Mouse (Mus musculus) liver, postnatal 0 days (tissue): ENCODE data around the gene Gfod1. TPM values are rescaled to one million over a fixed set of nuclear protein-coding genes. Genes with fewer than 3 reads are reported as not detected.

Experiments used
- ATAC-seq: fragments of 200-750 bp; cut with Nextera tagmentation; 2 replicates; pipeline ENCODE4 v1.8.0; 2017; ENCODE audit warnings: mild to moderate bottlenecking, moderate library complexity
- DNase-seq: peaks from one replicate; pipeline ENCODE4 v3.0.0-alpha.2; 2016
- H3K27ac ChIP-seq: fragments of 300-500 bp; sonication (generic); 2 replicates; pipeline ENCODE4 v1.5.1; 2014; ENCODE audit warnings: antibody characterized with exemption, moderate library complexity, mild to moderate bottlenecking, low read depth
- H3K27me3 ChIP-seq: fragments of 300-500 bp; sonication (generic); 2 replicates; pipeline ENCODE4 v1.6.1; 2014; ENCODE audit warnings: low read length, control low read depth, mixed read lengths; ENCODE audit not compliant: insufficient read depth
- H3K36me3 ChIP-seq: fragments of 300-500 bp; sonication (generic); replicated peaks from 2 replicates; pipeline ENCODE4 v1.6.1; 2014; ENCODE audit warnings: mild to moderate bottlenecking, control low read depth, low read length, moderate library complexity, mixed read lengths; ENCODE audit not compliant: insufficient read depth
- H3K4me1 ChIP-seq: fragments of 300-500 bp; sonication (generic); 2 replicates; pipeline ENCODE4 v1.6.1; 2014; ENCODE audit warnings: antibody characterized with exemption, mild to moderate bottlenecking, control low read depth; ENCODE audit not compliant: insufficient read depth
- H3K4me2 ChIP-seq: fragments of 300-500 bp; sonication (generic); 2 replicates; pipeline ENCODE4 v1.6.1; 2014; ENCODE audit warnings: low read depth, mild to moderate bottlenecking, low read length, moderate library complexity, mixed read lengths
- H3K4me3 ChIP-seq: fragments of 300-500 bp; sonication (generic); 2 replicates; pipeline ENCODE4 v1.5.1; 2014; ENCODE audit warnings: low read depth, low read length
- H3K9ac ChIP-seq: fragments of 300-500 bp; sonication (generic); replicated peaks from 2 replicates; pipeline ENCODE4 v1.6.1; 2014; ENCODE audit warnings: mild to moderate bottlenecking, moderate library complexity
- H3K9me3 ChIP-seq: fragments of 300-500 bp; sonication (generic); 2 replicates; pipeline ENCODE4 v1.6.1; 2016; ENCODE audit warnings: mild to moderate bottlenecking, control low read depth, low read length, mixed read lengths
- CTCF ChIP-seq: sonication (generic); IDR thresholded peaks from 2 replicates; pipeline ENCODE4 v1.5.1; 2016; ENCODE audit warnings: antibody characterized with exemption, low read depth
- EP300 ChIP-seq: IDR thresholded peaks from 2 replicates; pipeline ENCODE4 v1.6.1; 2016; ENCODE audit warnings: antibody characterized with exemption, low read depth, mild to moderate bottlenecking
- WGBS: fragments of 180-500 bp; shearing (Covaris S2); extraction: QIAGEN DNeasy Blood & Tissue Kit; methylation state at CpG from one replicate; pipeline ENCODE4 v1.1.7; 2014; ENCODE audit not compliant: insufficient replicate concordance; 5-methylcytosine and 5-hydroxymethylcytosine counted together
- polyA plus RNA-seq: library from polyadenylated mRNA; unstranded; fragments of >200 nt; fragmentation: Nextera tagmentation; extraction: Ambion mirVana; gene quantifications from 2 replicates; pipeline ENCODE4 v1.2.1, GENCODE M21; 2015

Gene Gfod1
- polyA plus RNA-seq, 1 experiment from 2014 or later, result 0.81 TPM

DNA sequence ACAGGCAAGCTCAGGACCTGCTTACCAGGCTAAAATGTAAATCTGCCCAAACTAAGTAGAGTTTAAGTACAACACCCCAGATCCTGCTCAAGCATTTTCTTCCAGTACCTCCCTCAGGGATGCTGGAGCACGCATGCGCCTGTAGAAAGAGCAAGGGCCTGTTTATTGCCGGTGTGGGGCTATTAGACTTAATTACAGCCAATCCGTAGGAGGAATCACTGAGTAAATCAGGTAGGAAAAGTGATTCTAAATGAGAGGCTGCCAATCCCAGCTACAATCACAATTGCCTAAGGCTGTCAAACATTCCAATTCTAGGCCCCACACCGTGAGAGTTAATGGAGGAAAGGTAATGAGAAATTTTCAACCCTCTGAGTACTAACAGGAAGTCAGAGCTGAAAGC is 145.7 kb downstream of the Gfod1 start:
- H3K4me1 ChIP-seq, result no peaks in the 10 kb centered on the region
- ATAC-seq (no peak), DNase-seq (no peak)
- 77% methylated on average over 5 of the region's 5 CpGs for WGBS
- no peak overlapping the region for H3K9ac ChIP-seq
- peaks cover 4% of the 10 kb centered on the region; the same call in 1 of the 2 replicates for H3K36me3 ChIP-seq
- no peak overlapping the region for H3K4me3 ChIP-seq
- no peaks in the 10 kb centered on the region for H3K9me3 ChIP-seq
- TF ChIP-seq CTCF (no peak), EP300 (no peak)
- no peak overlapping the region for H3K27ac ChIP-seq
- H3K4me2 ChIP-seq, result no peak overlapping the region
- no peaks in the 10 kb centered on the region for H3K27me3 ChIP-seq

DNA sequence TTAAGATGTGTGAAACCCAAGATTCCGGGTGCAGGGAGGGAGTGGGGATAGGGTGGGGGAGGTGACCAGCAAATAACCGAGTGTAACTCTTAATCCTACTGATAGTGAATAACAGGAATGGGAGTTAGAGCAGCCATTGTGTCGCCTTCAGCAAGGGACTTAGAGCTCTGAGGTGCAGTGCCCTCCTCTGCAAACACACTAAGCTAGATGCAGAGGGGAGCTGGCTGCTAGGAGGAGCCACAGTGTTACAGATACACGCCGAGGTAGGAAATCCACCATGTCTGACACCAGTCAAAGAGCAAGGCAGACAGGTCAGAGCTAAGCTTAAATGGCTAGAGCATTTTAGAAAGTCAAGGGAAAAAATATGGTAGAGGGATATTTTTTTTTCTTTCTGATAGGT is 146.6 kb downstream of the Gfod1 start:
- DNase-seq (no peak), ATAC-seq (no peak)
- no peaks in the 10 kb centered on the region for H3K4me1 ChIP-seq
- H3K4me3 ChIP-seq, result no peak overlapping the region
- H3K27me3 ChIP-seq, result no peaks in the 10 kb centered on the region
- no peak overlapping the region for H3K4me2 ChIP-seq
- TF ChIP-seq EP300 (no peak), CTCF (no peak)
- H3K9ac ChIP-seq, result no peak overlapping the region
- WGBS, result 66% methylated on average over 5 of the region's 5 CpGs
- no peaks in the 10 kb centered on the region for H3K9me3 ChIP-seq
- peaks cover 4% of the 10 kb centered on the region; the same call in 1 of the 2 replicates for H3K36me3 ChIP-seq
- no peak overlapping the region for H3K27ac ChIP-seq

DNA sequence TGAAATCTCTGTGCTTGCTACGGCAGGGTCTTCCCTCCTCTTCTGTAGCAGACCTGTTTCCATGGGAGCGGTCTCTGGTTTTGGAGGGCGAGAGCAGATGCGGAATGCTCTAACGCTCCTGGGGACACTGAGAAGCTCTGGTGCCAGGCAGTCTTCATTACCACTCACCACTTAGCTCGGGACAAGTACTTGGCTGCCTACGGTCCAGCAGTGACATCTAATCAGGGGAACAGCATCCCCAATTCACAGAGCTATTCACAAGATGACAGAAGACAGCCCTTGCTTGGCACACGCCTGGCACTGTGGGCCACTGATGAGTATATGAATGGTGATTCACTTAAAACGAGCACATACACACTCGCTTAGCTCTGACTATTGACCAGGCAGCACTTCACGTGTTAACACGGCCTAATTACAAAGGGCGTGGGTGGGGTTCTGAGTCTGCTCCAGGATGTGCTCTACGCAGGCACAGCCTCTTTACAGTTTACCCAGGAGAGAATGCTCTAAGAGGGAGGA is 151.9 kb downstream of the Gfod1 start:
- no peak overlapping the region for H3K4me2 ChIP-seq
- 85% methylated on average over 14 of the region's 14 CpGs for WGBS

DNA sequence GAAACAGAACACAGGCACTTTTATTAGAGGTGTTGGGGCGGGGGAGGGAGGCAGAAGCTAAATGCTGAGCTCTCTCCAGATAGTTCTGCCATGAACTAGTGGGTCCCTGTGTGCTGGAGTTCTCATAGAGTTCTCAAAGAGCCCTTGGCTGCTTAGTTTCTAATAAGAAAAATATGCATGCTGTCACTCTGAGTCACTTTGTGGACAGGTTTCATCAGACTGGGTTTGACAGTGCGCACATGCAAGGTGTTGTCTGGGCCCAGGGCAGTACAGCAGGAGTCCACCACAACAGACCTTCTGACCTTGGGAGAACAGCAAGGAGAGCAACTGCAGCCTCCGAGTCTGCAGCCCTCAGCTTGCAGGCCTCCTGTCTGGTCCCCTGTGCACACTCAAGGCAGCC is 154.3 kb downstream of the Gfod1 start:
- Histone ChIP-seq H3K27ac (no peak overlapping the region), H3K27me3 (no peaks in the 10 kb centered on the region), H3K36me3 (peaks cover 4% of the 10 kb centered on the region; the same call in 1 of the 2 replicates), H3K9me3 (no peaks in the 10 kb centered on the region), H3K9ac (no peak overlapping the region), H3K4me1 (no peaks in the 10 kb centered on the region), H3K4me3 (no peak overlapping the region), H3K4me2 (no peak overlapping the region)
- ATAC-seq (no peak), DNase-seq (no peak)
- 78% methylated on average over 3 of the region's 3 CpGs for WGBS
- no peak for TF ChIP-seq CTCF
- TF ChIP-seq EP300, result no peak

More for the DNA sequence above, 151.9 kb downstream of the Gfod1 start:
- Histone ChIP-seq H3K9ac (no peak overlapping the region), H3K4me1 (no peaks in the 10 kb centered on the region), H3K9me3 (no peaks in the 10 kb centered on the region), H3K36me3 (peaks cover 4% of the 10 kb centered on the region; the same call in 1 of the 2 replicates), H3K27me3 (no peaks in the 10 kb centered on the region), H3K27ac (no peak overlapping the region), H3K4me3 (no peak overlapping the region)
- DNase-seq (no peak), ATAC-seq (no peak)
- TF ChIP-seq EP300 (no peak), CTCF (no peak)

DNA sequence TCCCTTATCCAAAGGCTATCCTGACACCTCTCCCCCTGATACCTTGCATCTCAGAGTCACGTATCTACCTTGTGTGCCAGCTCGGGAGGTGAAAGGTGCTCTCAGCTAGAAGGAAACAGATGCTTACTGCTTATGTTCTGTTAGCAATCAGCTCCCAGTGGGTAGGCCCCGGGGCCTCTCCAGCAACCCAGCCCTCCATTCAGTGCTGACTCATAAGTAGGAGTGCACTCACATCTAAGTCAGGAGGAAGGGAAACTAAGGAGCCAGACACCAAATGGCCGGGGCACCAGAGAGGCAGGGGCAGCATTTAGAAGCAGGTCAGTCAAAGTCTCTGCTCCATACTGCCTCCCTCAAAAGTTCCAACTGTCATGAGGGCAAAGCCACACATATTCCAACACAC is 155.3 kb downstream of the Gfod1 start:
- no peak overlapping the region for H3K9ac ChIP-seq
- WGBS, result 63% methylated on average over 4 of the region's 4 CpGs
- DNase-seq (no peak), ATAC-seq (no peak)
- H3K4me3 ChIP-seq, result no peak overlapping the region
- H3K27me3 ChIP-seq, result no peaks in the 10 kb centered on the region
- no peak for TF ChIP-seq CTCF
- no peak for TF ChIP-seq EP300
- no peaks in the 10 kb centered on the region for H3K4me1 ChIP-seq
- H3K4me2 ChIP-seq, result no peak overlapping the region
- H3K9me3 ChIP-seq, result no peaks in the 10 kb centered on the region
- no peaks in the 10 kb centered on the region for H3K36me3 ChIP-seq
- no peak overlapping the region for H3K27ac ChIP-seq

DNA sequence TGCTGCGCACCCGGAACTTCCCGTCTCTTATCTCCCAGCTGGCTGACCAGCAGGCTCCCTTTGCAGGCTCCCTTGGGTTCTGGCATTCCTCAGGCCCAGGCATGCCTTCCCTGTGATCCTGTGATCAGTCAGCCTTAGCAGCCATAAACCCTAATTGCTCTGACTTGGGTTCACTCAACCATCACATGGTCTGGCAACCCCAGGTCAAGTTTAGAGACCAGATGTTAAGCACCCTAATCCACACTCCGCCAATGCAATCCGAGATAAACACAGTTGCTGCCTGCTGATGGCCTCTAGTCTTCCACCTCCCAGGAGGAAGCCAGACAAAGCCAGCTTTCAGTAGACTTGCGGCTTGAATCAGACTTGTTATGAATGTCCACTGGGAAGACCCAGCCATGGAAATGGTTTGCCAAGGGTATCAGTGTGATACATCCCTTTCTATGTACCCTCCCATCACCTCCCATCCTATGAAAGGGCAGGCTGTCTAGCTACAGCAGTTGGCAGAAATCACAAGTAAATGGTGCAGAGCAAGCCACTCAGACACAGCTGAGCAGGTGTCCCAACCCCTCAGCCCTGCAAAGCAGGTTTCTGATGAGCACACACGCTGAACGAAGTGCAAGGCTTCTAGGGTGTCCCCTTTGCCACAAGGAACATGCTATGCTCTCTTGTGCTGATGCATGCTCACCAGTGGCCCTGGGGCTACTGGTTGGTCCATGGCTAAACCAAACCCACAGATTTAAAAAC is 157.3 kb downstream of the Gfod1 start:
- 68% methylated on average over 8 of the region's 8 CpGs for WGBS
- no peak for TF ChIP-seq EP300
- TF ChIP-seq CTCF, result no peak
- Histone ChIP-seq H3K9me3 (no peaks in the 10 kb centered on the region), H3K4me2 (no peak overlapping the region), H3K27ac (no peak overlapping the region), H3K27me3 (no peaks in the 10 kb centered on the region), H3K9ac (no peak overlapping the region), H3K36me3 (no peaks in the 10 kb centered on the region), H3K4me1 (no peaks in the 10 kb centered on the region), H3K4me3 (no peak overlapping the region)
- ATAC-seq (no peak), DNase-seq (no peak)

Other genes with a start within 250 kb of the Gfod1 start
- 11.7 and 12.9 TPM in 2 replicates for gene Tbc1d7, start 132.7 kb downstream of the Gfod1 start, polyA plus RNA-seq
- 8.8 and 8.9 TPM in 2 replicates for gene Sirt5, start 61.3 kb upstream of the Gfod1 start, polyA plus RNA-seq
- gene Nol7, start 94.2 kb upstream of the Gfod1 start, polyA plus RNA-seq, result 94.2 and 103 TPM in 2 replicates
- 3.0 and 4.6 TPM in 2 replicates for gene Ranbp9, start 177.1 kb upstream of the Gfod1 start, polyA plus RNA-seq